Mouse (Mus musculus) hematopoietic stem cell, adult 5-6 weeks (primary cell): ENCODE data around the gene 5031439G07Rik. TPM values are rescaled to one million over a fixed set of nuclear protein-coding genes. Genes with fewer than 3 reads are reported as not detected.

Experiments
- ATAC-seq, 2 experiments: fragments of 125-278 bp in 1 of 2; replicated peaks in 1 of 2; 2 replicates each; pipeline ENCODE4 v1.8.0; 2016 to 2017; ENCODE audit warnings: inconsistent platforms in 2 of 2, mild to moderate bottlenecking in 2 of 2, moderate number of reproducible peaks in 2 of 2, low read depth in 1 of 2, moderate TSS enrichment in 1 of 2; ENCODE audit not compliant: low FRiP score in 2 of 2, poor library complexity in 2 of 2, severe bottlenecking in 2 of 2, insufficient read depth in 1 of 2, low TSS enrichment in 1 of 2
- total RNA-seq: library from RNA; stranded (forward); fragments of 172-1452, 232-1000 nt; gene quantifications from 2 replicates; pipeline ENCODE4 v1.2.3, GENCODE M21; 2017

Gene 5031439G07Rik
- total RNA-seq, 1 experiment from 2014 or later: 11.9 TPM

DNA sequence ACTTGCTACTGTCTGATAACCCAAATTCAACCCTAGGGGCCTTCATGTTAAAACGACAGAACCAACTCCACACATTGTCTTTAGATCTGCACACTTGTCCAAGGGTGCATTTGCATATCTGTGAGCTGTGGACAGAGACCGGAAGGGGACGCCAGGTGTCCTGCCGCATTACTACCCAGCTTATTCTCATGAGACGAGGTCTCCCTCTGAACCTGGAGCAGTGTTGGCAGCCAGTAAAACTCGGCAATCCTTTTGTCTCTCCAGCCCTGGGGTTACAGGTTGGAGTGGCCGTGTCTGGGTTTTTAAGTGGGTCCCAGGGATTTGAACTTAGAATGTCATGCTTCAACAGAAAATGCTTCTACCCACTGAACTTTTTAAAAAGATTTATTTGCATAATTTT lies 11.6 kb upstream of the 5031439G07Rik start:
- no peak for ATAC-seq

DNA sequence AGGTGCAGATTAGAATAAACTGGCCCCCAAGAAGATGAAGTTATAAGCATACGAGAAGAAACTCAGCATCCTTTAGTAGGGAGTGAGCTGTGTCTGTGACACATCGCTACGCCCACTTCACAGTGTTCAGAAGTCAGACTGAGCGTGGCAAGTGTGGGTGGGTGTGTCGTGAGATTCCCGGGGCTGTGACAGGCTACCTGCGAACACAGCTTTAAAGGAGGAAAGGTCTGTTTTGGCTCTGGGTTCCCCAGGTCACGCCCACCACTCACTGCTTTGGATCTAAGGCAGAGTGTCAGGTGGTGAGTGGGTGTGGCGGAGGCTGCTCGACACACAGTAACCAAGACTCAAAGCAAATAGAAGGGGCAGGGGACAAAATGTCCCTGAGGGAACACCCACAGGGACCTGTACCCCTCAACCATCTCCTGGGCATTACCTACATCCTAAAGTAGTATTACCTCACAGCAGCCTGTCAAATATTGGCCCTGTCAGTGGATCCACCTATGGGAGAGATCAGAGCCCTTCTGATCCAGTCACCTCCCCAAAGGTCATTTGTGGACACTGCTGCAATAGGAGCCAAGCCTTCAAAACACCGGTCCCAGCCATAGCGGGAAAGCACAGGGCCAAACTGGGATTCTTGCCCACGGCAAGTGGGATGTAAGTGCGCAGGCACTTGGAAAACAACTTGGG lies 9.6 kb upstream of the 5031439G07Rik start:
- ATAC-seq: no peak

DNA sequence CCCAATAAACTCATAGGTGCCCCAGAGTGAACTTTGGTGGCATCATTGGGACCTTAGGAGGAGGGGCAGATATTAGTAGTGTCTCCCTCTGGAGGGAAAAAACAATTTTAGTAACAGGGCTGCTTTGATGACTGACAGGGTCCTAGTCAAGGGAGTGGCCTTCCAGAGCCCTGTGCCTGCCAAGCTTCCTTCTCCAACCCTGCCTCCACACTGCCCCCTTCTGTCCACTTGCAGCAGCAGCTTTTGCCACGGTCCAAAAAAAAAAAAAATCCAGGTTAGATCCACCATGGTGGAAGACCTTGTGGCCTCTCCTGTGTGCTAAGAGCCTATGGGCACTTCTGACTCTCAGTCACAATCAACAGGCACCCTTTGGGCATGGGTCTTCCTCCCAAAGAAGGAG lies 7.6 kb upstream of the 5031439G07Rik start:
- ATAC-seq: peak; percentile 46 to 71; a peak in 3 of 4 replicates

DNA sequence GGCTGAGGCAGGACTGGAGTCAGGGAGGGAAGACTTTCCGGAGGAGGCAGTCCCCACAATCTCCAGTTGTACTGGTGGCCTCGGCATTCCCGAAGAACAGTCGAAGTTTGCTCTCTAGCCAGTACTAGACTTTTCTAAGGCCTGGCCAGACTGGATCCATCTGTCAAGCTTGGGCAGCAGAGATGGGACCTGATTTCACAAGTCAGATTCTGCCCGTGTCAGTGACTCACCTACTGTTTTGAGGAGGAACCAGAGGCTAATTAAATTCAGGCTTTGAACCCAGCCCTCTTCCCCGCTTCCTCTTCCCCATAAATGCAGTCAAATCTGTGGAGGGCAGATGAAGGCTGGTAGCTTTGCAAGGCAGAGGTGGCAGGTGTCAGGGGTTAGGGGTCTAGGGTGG lies 6.7 kb upstream of the 5031439G07Rik start:
- peak in 1 of 2 experiments; percentile 26; a peak in 1 of 4 replicates for ATAC-seq

DNA sequence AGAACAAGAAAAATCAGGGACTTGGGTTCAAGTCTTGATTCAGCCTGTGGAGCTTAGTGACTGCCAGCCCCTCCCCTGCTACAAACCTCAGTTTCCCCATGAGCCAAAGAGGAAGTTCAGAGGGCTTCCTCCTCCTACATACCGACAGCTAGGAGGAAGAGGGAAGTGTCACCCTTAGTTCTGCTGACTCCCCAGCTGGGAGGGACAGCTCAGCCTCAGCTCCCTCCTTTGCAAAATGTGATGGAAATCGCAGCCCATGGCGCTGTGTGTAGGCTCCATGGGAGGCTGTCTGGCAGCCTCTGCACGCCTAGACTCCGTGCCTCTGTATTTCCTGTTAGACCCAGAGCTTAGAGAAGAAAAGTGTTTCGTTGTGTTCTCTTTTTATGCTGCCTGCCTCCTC lies 6.1 kb upstream of the 5031439G07Rik start:
- peak; percentile 38 to 76 for ATAC-seq

DNA sequence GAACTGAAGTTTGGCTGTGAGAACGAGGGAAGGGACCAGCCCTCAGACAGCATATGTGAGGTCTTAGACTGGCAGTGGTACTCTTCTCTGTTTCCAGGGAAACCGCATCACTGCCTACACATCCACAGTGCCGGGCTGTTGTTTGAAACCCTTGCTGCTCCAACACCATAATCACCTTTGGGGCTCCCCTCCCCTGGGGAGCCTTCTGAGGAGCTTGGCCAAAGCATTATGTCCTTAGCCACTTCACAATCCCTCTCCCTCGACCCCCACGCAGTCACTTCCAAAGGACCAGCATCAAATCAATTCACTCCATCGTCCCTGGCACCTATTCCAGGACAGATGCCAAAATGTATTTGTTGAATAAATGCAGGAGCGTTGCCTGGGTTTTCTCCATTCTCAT lies 1.4 kb upstream of the 5031439G07Rik start:
- no peak for ATAC-seq

DNA sequence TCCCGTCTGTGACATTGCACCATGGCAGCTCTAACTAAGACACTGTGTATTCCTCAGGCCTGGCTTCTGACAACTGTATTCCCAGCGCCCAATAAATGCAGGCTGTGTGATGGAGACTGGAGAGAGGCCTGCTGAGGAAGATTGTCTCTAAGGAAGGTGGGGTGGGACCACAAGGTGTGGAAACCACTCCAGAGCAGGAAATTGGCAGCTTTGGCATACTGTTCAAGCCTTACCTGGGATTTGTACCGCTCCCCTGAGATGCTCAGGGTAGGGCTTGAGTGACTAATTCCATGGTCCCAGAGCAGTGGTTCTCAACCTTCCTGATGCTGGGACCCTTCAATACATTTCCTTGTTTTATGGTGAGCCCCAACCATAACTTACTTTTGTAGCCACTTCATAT lies 747 bp upstream of the 5031439G07Rik start:
- no peak for ATAC-seq

DNA sequence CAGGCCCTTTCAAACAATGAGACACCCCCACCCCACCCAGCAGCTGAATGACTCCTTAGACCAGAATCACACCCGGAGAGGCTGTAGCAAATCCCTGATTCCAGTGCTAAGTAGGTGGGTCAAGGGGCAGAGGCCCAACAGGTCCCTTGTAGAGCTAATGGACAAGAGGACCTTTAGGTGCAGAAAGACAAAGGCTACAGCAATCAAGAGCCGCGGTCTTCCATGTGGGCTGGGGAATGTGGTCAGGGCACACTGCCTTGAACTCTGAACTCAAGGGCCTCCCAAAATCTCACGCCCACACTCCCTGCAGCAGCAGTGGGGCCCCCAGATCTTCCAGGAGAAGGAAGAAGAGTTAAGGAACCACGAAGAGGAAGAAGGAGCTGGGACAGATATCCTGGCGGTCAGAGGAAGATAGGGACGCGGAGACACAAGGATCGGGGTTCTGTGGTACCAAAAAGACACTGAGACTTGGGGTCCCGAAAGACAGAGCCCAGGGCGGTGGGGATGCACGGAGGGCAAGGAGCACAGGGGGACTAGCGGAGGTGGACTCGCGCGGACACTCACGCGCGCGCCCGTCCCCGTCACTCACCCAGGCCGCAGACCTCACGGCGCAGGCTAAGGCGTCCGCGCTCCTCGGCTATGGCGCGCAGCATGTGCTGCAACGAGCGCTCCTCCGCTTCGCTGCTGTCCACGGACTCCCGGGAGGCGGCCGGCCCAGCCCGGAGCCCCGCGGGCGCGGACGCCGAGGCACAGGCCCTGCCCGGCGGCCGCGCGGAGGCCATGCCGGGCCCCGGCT lies 1.1 kb downstream of the 5031439G07Rik start:
- no peak for ATAC-seq

DNA sequence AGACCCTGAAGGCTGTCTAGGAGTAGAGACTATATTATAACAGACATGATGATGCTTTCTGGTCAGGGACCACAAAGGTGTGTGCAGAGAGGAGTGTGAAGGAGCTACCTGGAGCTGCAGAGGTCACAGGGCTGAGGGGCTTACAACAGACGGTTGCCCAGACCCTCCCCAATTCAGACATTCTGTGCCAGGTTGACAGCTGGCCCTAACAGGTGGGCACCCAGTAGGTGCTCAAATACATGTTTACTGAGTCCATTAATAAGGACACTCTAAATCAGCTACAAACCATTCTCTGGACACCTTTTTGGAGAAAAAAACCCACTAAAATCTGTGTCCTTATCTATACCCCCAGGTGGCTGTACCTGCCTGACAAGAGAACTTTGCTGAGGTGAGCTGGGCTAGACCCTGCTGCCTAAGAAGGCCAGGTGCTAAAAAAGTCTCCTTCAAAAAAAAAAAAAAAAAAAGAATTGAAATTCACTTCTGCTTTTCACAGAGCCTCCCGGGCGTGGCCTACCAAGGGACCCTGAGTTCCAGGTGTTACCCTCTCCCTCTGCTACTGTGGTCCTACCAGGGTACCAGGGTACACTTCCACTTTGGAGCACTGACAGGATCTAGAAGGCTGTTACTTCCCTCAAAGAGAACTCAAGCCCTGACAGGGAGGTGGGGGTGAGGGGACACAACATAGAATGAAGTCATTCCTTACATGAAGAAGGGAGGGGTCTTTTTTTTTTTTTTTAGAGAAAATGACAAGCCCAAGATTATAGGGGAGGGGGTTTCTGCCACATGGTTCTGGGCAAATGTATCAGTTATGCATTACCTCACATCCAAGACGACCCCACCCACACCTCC lies 2.0 kb downstream of the 5031439G07Rik start:
- peak in 1 of 2 experiments; percentile 15; a peak in 2 of 4 replicates for ATAC-seq

DNA sequence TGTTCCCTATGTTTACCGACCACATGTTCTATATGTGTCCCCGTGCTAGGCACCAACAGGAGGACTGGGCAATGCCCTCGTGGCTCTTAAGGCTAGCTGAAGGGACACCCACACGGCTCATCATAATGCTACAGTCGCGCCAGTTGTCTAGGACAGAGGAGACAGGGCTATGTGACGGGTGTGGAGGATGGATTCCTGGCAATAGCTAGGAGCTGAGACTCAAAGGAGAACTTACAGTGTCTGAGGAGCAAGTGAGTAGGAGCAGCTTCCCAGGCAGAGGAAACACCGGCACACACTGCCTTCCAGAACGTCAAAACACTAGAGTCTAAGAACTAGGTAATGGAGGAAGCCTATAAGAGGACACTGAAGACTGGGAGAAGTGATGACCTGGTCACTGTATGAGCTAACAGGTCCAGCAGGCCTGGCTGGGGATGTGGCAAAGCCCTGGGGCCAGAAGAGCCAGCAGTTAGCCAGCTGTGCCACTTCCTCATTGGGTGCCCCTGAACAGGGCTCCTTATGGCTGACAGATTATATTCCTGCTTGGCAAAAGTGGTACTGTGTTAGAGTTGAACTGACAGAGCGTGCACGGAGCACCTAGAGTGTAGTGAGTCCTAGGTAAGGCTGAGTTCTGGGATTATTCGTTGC lies 2.7 kb downstream of the 5031439G07Rik start:
- no peak for ATAC-seq

DNA sequence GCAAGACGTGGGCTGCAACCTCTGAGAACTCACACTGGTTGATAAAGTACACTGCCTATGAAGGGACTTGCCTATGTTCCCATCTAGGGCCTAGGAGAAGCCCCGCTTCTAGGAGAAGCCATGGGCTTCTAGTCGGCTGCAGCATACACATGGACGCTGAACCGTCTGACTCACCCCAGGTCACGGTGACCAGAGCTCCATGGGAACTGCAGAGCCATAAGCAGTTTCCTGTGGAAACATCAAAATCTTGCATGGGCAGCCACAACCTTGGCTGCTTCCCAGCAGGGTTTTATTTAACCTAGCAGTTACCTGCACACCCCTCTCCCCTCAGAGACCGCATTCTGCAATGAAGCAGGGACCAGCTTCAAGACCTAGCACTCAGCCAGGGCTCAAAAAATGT lies 4.6 kb downstream of the 5031439G07Rik start:
- ATAC-seq: 0 out of 4 replicates have a peak, but pooled peaks of 1 of the 2 experiments have one; percentile 9

DNA sequence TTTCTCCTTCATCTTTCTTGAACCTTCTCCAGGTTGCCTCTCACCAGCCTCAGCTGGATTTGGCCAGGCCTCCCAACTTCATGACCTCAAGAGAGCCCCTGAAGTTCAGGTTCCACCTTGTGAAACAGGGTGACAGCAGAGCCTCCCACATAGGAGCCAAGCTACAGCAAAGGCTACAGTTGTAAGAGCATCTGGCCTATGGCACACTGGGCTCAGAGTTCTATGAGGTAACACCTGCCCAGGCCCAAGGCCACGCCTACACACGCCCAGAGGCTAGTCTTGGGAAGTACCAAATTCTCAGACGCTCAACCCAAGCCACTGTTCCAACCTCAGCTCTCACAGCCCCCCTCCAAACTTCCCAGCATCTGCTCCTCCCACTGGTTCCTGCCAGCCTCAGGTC lies 5.5 kb downstream of the 5031439G07Rik start:
- no peak for ATAC-seq

DNA sequence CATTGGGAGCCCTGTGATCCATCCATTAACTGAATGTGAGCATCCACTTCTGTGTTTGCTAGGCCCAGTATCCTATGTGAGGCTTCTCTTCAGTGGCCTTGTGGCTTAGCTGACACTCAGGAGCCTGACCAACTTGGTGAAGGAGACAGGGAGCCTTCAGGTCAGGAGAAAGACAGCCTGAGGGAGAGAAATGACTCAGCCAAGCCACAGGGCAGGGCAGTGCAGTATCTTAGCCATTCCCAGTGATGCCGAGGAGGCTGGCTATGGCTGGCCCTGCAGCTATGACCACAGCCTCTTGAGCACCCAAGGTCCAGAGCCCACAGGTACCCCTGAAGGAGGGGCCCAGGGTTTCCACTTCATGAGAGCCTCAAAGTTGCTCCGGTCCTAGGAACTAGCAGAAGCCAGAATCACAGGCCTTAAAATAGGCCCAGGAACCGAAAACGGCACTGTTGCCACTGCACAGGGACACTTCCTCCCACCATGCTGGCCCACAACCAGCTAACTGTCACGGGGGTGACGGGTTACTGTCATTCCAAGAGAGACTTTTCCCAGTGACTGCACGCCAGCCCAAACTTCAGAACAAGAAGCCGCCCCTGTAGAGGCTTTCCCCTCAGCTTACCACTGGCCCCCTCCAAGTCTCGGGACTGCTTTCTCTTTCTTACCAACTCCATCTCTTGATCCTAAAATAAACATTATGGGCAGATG lies 6.6 kb downstream of the 5031439G07Rik start:
- no peak for ATAC-seq

DNA sequence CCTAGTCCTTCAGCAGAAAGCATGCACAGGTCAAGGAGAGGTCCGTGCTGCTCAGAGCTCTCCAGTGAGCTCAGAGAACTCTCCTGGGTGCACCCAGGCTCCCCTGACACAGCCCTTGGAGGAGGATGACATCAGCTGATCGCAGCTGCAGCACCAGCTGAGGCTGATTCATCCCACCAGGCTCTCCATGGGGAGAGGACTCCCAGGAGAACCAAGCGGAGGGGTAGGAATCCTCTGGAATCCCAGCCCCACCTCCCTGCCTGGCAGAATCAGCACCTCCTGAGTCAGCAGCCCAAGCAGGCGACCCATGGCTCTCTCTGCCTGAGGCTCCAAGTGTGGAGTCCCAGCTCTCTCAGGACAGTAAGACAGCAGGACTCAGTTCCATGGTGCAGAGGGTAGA lies 12.6 kb downstream of the 5031439G07Rik start:
- no peak for ATAC-seq

DNA sequence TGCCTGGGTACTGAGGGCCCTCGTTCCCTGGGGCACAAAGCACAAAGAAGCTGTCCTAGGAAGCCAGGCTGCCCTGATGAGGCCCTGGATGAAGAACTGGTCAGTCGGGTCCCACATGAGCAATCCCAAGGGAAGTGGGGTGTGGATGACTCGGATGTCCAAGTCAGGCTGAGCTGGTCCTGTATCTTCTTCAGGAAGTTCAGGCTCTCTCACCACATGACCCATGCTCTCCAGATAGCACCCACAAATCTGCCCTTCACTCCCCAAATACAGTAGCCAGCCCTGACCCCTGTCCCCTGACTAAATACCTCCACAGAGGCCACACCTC lies 14.8 kb downstream of the 5031439G07Rik start:
- ATAC-seq: no peak

DNA sequence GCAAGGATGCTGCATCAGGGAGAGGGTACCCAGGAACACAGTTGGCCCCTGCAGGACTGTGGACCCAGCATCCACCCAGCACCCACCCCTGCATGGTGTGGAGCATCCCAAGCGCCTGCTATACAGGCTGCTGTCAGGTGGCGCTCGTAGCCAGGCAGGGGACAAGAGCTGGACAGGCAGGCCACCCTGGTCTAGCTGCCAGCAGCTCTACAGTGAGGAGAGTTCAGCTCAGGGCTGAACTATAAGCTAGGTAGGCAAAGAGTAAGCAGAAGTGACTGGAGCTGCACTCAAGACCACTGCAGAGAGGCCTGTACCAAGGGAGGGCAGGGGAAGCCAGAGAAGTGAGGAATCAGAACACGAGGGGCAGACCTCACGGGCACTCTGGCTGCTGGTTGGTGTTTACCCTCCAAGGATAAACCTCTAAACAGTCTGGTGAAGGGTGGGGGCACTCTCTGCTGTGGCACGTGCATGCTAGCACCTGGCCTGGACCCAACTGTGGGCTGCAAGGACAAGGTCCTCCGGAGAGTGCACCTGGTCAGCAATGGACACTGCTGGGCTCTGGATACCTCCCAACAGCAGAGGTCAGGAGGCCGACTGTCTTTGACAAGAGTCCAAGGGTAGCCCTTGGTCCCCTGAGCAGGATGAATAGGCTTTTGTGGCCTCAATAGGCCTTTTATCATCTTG lies 15.3 kb downstream of the 5031439G07Rik start:
- ATAC-seq: no peak
